In the genomic region with DNA sequence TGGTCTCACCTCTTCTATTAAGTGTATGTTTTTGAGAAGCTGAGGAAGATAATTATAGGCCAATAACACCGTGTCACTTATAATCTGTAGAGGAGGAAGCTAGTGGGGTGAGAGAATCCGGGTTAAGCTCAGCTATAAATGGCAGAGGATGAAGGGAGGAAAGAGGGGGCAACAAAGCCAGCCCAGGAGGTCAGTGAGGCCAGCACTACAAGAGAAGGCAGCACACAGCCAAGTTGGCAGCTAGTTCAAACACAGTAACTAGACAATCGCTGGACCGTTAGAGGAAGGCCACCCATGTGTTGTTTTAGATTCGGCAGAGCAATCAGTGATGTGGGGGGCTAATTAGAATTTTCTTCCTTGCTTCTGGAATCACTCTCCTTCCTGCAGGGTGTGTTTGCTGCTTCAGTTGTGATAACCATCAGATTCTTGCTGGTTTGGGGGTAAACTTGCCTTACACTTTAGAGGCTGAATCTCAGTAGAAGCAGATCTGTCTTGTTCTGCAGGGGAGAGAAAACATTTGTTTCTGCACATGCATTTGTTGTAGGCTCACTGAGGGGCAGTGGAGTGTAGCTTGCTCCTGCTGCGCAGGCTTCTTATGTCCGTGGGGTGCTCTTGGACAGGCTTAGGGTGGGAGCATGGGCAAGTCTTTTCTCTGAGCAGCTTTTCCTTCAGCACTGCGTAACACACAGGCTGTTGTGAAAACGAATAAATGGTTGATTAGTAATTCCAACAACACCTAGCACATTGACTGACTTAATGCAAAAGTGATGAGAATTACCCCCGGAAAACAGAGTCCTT, we compare ENCODE assay signal across 12 mouse cellular contexts. TPM values are rescaled to one million over a fixed set of nuclear protein-coding genes. Genes with fewer than 3 reads are reported as not detected.
DNase-seq lines count a peak whose midpoint lies in the region; ATAC-seq and TF ChIP-seq lines count a peak whose summit lies in the region.
"Had no signal": no experiment of that assay in that cellular context is flagged by ENCODE, and none has a peak within 500 bp of the region (broad histone marks: within the 10 kb centered on the region; RNA-seq: fewer than 3 reads in every experiment).

No protein-coding gene starts in this region.

- H3K27ac ChIP-seq in forebrain, postnatal 0 days (ENCODE audit: low read depth, low read length), result no peak overlapping the region
- no peak overlapping the region for H3K27ac ChIP-seq in forebrain, embryonic 16.5 days (ENCODE audit: low read length)
- H3K27ac ChIP-seq in lung, embryonic 14.5 days (ENCODE audit: low read depth), result no peak overlapping the region
- H3K27ac ChIP-seq in neural tube, embryonic 15.5 days (replicated peaks), result peak overlapping the region; percentile 30; the same call in 1 of the 2 replicates

- H3K4me3 ChIP-seq in forebrain, postnatal 0 days (ENCODE audit: low read depth, low read length), result no peak overlapping the region
- H3K4me3 ChIP-seq in forebrain, embryonic 16.5 days (replicated peaks; ENCODE audit: low read length), result no peak overlapping the region
- no peak overlapping the region for H3K4me3 ChIP-seq in lung, embryonic 14.5 days (ENCODE audit: low read depth, low read length)
- H3K4me3 ChIP-seq in neural tube, embryonic 15.5 days (replicated peaks), result no peak overlapping the region

- peak; percentile 24 for DNase-seq in forebrain, postnatal 0 days
- peak; percentile 44 for DNase-seq in lung, embryonic 14.5 days
- DNase-seq in lung, adult 18-20 months, result no peak
- peak; percentile 69 for DNase-seq in brain, embryonic 14.5 days (ENCODE audit: low read depth)
- no peak for DNase-seq in embryo, embryonic 9.5 days (ENCODE audit: extremely low spot score)
- DNase-seq: adrenal gland, adult 8-10 months; cerebellum, adult 9-10 months; heart, adult 11 months; kidney, adult 18-20 months; thymus, adult 18-20 months had no signal

- no peaks in the 10 kb centered on the region for H3K4me1 ChIP-seq in forebrain, postnatal 0 days (ENCODE audit: insufficient read depth)
- H3K4me1 ChIP-seq in forebrain, embryonic 16.5 days (replicated peaks; ENCODE audit: control insufficient read depth, insufficient read depth, low read length), result peaks cover 6% of the 10 kb centered on the region
- H3K4me1 ChIP-seq in lung, embryonic 14.5 days (ENCODE audit: insufficient read depth), result no peaks in the 10 kb centered on the region
- H3K4me1 ChIP-seq in neural tube, embryonic 15.5 days, result peaks cover 17% of the 10 kb centered on the region

- no peak for TF ChIP-seq POLR2A in brain, embryonic 14.5 days (IDR thresholded peaks at IDR 0.05; ENCODE audit: borderline replicate concordance, extremely low read depth, insufficient read depth, insufficient read length, poor library complexity, severe bottlenecking)

- H3K9ac ChIP-seq in forebrain, postnatal 0 days, result no peak overlapping the region
- H3K9ac ChIP-seq in forebrain, embryonic 16.5 days (replicated peaks; ENCODE audit: low read depth, low read length), result no peak overlapping the region
- H3K9ac ChIP-seq in lung, embryonic 14.5 days, result no peak overlapping the region
- H3K9ac ChIP-seq in neural tube, embryonic 15.5 days (replicated peaks), result no peak overlapping the region

- no peaks in the 10 kb centered on the region for H3K27me3 ChIP-seq in forebrain, postnatal 0 days (ENCODE audit: insufficient read depth, low read length)
- no peaks in the 10 kb centered on the region for H3K27me3 ChIP-seq in forebrain, embryonic 16.5 days (replicated peaks; ENCODE audit: control insufficient read depth, insufficient read depth, low read length)
- H3K27me3 ChIP-seq in lung, embryonic 14.5 days (ENCODE audit: insufficient read depth, low read length), result no peaks in the 10 kb centered on the region
- H3K27me3 ChIP-seq in neural tube, embryonic 15.5 days (replicated peaks), result no peaks in the 10 kb centered on the region

- 38% methylated on average over 10 of the region's 10 CpGs for WGBS in forebrain, postnatal 0 days
- WGBS in forebrain, embryonic 16.5 days, result 34% methylated on average over 10 of the region's 10 CpGs
- 58% methylated on average over 10 of the region's 10 CpGs for WGBS in lung, embryonic 14.5 days
- WGBS in neural tube, embryonic 15.5 days, result 46% methylated on average over 10 of the region's 10 CpGs

- no peaks in the 10 kb centered on the region for H3K9me3 ChIP-seq in forebrain, postnatal 0 days (ENCODE audit: low read length)
- no peaks in the 10 kb centered on the region for H3K9me3 ChIP-seq in forebrain, embryonic 16.5 days (ENCODE audit: control insufficient read depth, low read length)
- no peaks in the 10 kb centered on the region for H3K9me3 ChIP-seq in lung, embryonic 14.5 days (ENCODE audit: low read depth, low read length)
- no peaks in the 10 kb centered on the region for H3K9me3 ChIP-seq in neural tube, embryonic 15.5 days (replicated peaks)

- no peak overlapping the region for H3K4me2 ChIP-seq in forebrain, postnatal 0 days (ENCODE audit: low read depth)
- H3K4me2 ChIP-seq in forebrain, embryonic 16.5 days (ENCODE audit: low read length), result no peak overlapping the region
- H3K4me2 ChIP-seq in lung, embryonic 14.5 days, result no peak overlapping the region
- no peak overlapping the region for H3K4me2 ChIP-seq in neural tube, embryonic 15.5 days

- TF ChIP-seq CTCF in forebrain, postnatal 0 days (IDR thresholded peaks at IDR 0.05; ENCODE audit: low read depth), result no peak
- no peak for TF ChIP-seq CTCF in lung, embryonic 14.5 days (IDR thresholded peaks at IDR 0.05; ENCODE audit: low read depth)
- TF ChIP-seq CTCF in brain, embryonic 14.5 days (IDR thresholded peaks at IDR 0.05; ENCODE audit: borderline replicate concordance, extremely low read depth, insufficient read depth, insufficient read length), result no peak

- peak; percentile 61; the same call in 1 of the 2 replicates for ATAC-seq in forebrain, postnatal 0 days
- ATAC-seq in forebrain, embryonic 16.5 days, result no peak
- ATAC-seq in lung, embryonic 14.5 days (ENCODE audit: insufficient read depth), result no peak
- ATAC-seq in neural tube, embryonic 15.5 days (ENCODE audit: low FRiP score), result 0 out of 2 replicates have a peak, but pooled peaks have one; percentile 62

- H3K36me3 ChIP-seq in forebrain, postnatal 0 days (ENCODE audit: insufficient read depth), result no peaks in the 10 kb centered on the region
- H3K36me3 ChIP-seq in forebrain, embryonic 16.5 days (ENCODE audit: control insufficient read depth, insufficient read depth), result no peaks in the 10 kb centered on the region
- H3K36me3 ChIP-seq in lung, embryonic 14.5 days (ENCODE audit: insufficient read depth), result no peaks in the 10 kb centered on the region
- H3K36me3 ChIP-seq in neural tube, embryonic 15.5 days, result 0 out of 2 replicates have a peak, but pooled peaks cover 3% of the 10 kb centered on the region

RNA-seq across cellular contexts. Expression of a gene that starts 27.4 kb away (rescaled TPM):
- total RNA-seq in forebrain, postnatal 0 days (2014; rRNA removed), result 58.9 and 68.9 TPM in 2 replicates
- polyA plus RNA-seq in forebrain, postnatal 0 days (2015; fragmentation: Nextera tagmentation; extraction: Ambion mirVana), result 7.2 and 14.4 TPM in 2 replicates
- 19.0 and 22.6 TPM in 2 replicates for polyA plus RNA-seq in forebrain, embryonic 16.5 days (2015; fragmentation: Nextera tagmentation; extraction: Ambion mirVana)
- 0.51 and 0.68 TPM in 2 replicates for polyA plus RNA-seq in lung, embryonic 14.5 days (2014; fragmentation: Nextera tagmentation; extraction: Ambion mirVana)
- polyA plus RNA-seq in brain, embryonic 14.5 days (2012; rRNA removed), result 14.5 and 26.0 TPM in 2 replicates
- polyA plus RNA-seq in neural tube, embryonic 15.5 days (2015; fragmentation: Nextera tagmentation; extraction: Ambion mirVana), result 20.3 and 24.4 TPM in 2 replicates

Comparison
In these comparisons a context has a peak if more than half of its experiments do, and no peak if none do; other contexts are left out.
1. ATAC-seq: peak in forebrain, postnatal 0 days (single experiment) and neural tube, embryonic 15.5 days (single experiment); none in forebrain, embryonic 16.5 days (single experiment) and lung, embryonic 14.5 days (single experiment).
2. DNase-seq: peak in forebrain, postnatal 0 days (single experiment), lung, embryonic 14.5 days (single experiment) and brain, embryonic 14.5 days (single experiment); none in lung, adult 18-20 months (0 of 2) and embryo, embryonic 9.5 days (single experiment).